Mouse (Mus musculus): ENCODE results near the gene Adgrl2. TPM values are rescaled to one million over a fixed set of nuclear protein-coding genes. Genes with fewer than 3 reads are reported as not detected.
A peak's percentile ranks its signal among the peaks of the same experiment; 100 is the strongest.

Adgrl2 gene
- total RNA-seq, 2 experiments from 2014 or later = 9.6 to 12.0 TPM

GRCm38 (mm10) chr3:148861860-148862259, 128.5 kb downstream of the Adgrl2 start:
- no peak for TF ChIP-seq CTCF (IDR thresholded peaks at IDR 0.05)
- DNase-seq = no peak
- no peak overlapping the region for H3K4me3 ChIP-seq
- intact Hi-C loops (cut with DNase I) = no loop called here
- no peak overlapping the region for H3K27ac ChIP-seq

GRCm38 (mm10) chr3:148854306-148854910, 135.9 kb downstream of the Adgrl2 start:
- intact Hi-C loops (cut with DNase I) = no loop called here
- TF ChIP-seq CTCF (IDR thresholded peaks at IDR 0.05) = no peak
- Histone ChIP-seq H3K27ac (no peak overlapping the region), H3K4me3 (no peak overlapping the region)
- DNase-seq = no peak

- DNase-seq = no peak
- no peak for TF ChIP-seq CTCF (IDR thresholded peaks at IDR 0.05)
- H3K27ac ChIP-seq = no peak overlapping the region
- intact Hi-C loops (cut with DNase I) = no loop called here
- H3K4me3 ChIP-seq = no peak overlapping the region
These were observed 137.0 kb downstream of the Adgrl2 start for GRCm38 (mm10) chr3:148853372-148853771.

- Histone ChIP-seq H3K27ac (peak overlapping the region; percentile 12; the same call in 1 of the 2 replicates), H3K4me3 (no peak overlapping the region)
- intact Hi-C loops (cut with DNase I) = no loop called here
- no peak for TF ChIP-seq CTCF (IDR thresholded peaks at IDR 0.05)
- no peak for DNase-seq
These were observed 137.8 kb downstream of the Adgrl2 start for GRCm38 (mm10) chr3:148852556-148852955.

- DNase-seq = no peak
- no peak for TF ChIP-seq CTCF (IDR thresholded peaks at IDR 0.05)
- H3K4me3 ChIP-seq = no peak overlapping the region
- H3K27ac ChIP-seq = no peak overlapping the region
- intact Hi-C loops (cut with DNase I) = no loop called here
These were observed 139.5 kb downstream of the Adgrl2 start for GRCm38 (mm10) chr3:148850821-148851220.

GRCm38 (mm10) chr3:148848366-148848765, 142.0 kb downstream of the Adgrl2 start:
- H3K4me3 ChIP-seq = no peak overlapping the region
- TF ChIP-seq CTCF (IDR thresholded peaks at IDR 0.05) = no peak
- DNase-seq = no peak
- H3K27ac ChIP-seq = no peak overlapping the region
- intact Hi-C loops (cut with DNase I) = no loop called here

GRCm38 (mm10) chr3:148844182-148844581, 146.2 kb downstream of the Adgrl2 start:
- Histone ChIP-seq H3K27ac (no peak overlapping the region), H3K4me3 (no peak overlapping the region)
- no peak for DNase-seq
- TF ChIP-seq CTCF (IDR thresholded peaks at IDR 0.05) = no peak
- intact Hi-C loops (cut with DNase I) = loop anchor here (5.0 kb wide), 1 partner anchor 143 kb away; no protein-coding TSS in a partner anchor

- peak overlapping the region; percentile 24; the same call in 1 of the 2 replicates for H3K27ac ChIP-seq
- intact Hi-C loops (cut with DNase I) = loop anchor here (5.0 kb wide), 1 partner anchor 145 kb away; no protein-coding TSS in a partner anchor
- no peak for TF ChIP-seq CTCF (IDR thresholded peaks at IDR 0.05)
- no peak for DNase-seq
- H3K4me3 ChIP-seq = no peak overlapping the region
These were observed 147.8 kb downstream of the Adgrl2 start for GRCm38 (mm10) chr3:148842533-148842932.

GRCm38 (mm10) chr3:148838835-148839296, 151.5 kb downstream of the Adgrl2 start:
- no peak for TF ChIP-seq CTCF (IDR thresholded peaks at IDR 0.05)
- DNase-seq = no peak
- no peak overlapping the region for H3K27ac ChIP-seq
- no peak overlapping the region for H3K4me3 ChIP-seq
- intact Hi-C loops (cut with DNase I) = no loop called here

GRCm38 (mm10) chr3:148838095-148838834, 152.1 kb downstream of the Adgrl2 start:
- no peak overlapping the region for H3K4me3 ChIP-seq
- no peak for DNase-seq
- intact Hi-C loops (cut with DNase I) = no loop called here
- no peak overlapping the region for H3K27ac ChIP-seq
- no peak for TF ChIP-seq CTCF (IDR thresholded peaks at IDR 0.05)

- Histone ChIP-seq H3K4me3 (no peak overlapping the region), H3K27ac (no peak overlapping the region)
- no peak for TF ChIP-seq CTCF (IDR thresholded peaks at IDR 0.05)
- DNase-seq = no peak
- intact Hi-C loops (cut with DNase I) = no loop called here
These were observed 155.2 kb downstream of the Adgrl2 start for GRCm38 (mm10) chr3:148835136-148835535.

- intact Hi-C loops (cut with DNase I) = no loop called here
- DNase-seq = no peak
- H3K4me3 ChIP-seq = no peak overlapping the region
- H3K27ac ChIP-seq = no peak overlapping the region
- no peak for TF ChIP-seq CTCF (IDR thresholded peaks at IDR 0.05)
These were observed 157.1 kb downstream of the Adgrl2 start for GRCm38 (mm10) chr3:148833070-148833769.

GRCm38 (mm10) chr3:148832001-148832400, 158.4 kb downstream of the Adgrl2 start:
- no peak for TF ChIP-seq CTCF (IDR thresholded peaks at IDR 0.05)
- intact Hi-C loops (cut with DNase I) = no loop called here
- no peak for DNase-seq
- no peak overlapping the region for H3K4me3 ChIP-seq
- H3K27ac ChIP-seq = no peak overlapping the region

Data from gastrocnemius, adult 2 months (tissue).